Mouse (Mus musculus) urinary bladder, postnatal 14 days (tissue): ENCODE data around the gene Sv2c.
A peak's percentile ranks its signal among the peaks of the same experiment; 100 is the strongest.
"Not testable (repeated sequence)": the region's sequence is repeated elsewhere in the genome, so short reads cannot be mapped to it uniquely, and the experiment has no call there.

ENCODE experiments used
- DNase-seq: peaks from one replicate; pipeline ENCODE4 v3.0.0; 2021; ENCODE audit warnings: low spot score

Sv2c gene

DNA sequence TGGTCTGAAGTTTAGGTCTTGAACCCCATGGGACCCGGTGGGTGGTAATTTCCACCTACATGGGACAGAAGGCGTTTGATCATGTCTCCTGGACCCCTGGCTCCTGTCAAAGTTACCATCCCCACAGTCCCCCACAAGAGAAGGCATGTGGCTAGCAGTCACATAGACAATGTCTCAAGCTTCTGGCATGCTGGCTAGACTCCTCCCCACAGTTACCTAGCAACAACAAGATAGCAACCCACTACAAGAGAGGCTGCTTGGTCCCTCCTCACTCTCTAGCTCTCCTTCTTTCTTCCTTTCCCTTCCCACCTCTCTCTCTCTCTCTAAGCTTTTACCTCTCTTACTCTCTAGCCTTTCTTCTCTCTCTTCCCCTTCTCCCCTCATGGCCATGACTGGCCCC is 164.3 kb downstream of the Sv2c start:
- not testable (repeated sequence) for DNase-seq

DNA sequence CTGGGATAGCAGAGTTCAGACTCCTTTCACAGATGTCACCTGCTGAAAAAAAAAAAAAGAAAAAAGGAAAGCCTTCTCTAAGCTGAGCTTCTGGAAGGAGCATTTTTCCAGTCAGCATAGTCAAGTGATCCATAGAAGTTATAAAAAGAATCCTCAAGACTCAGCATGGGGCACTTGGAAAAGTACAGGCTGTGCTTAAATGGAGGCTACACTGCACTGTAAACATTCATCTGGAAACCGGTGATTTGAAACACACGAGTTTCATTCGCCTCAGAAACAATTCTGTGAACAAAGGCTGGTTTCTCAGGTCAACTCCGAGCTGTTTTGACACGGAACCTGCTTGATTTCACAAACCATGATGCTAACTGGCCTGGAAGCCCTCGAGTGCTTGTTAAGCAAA is 165.6 kb downstream of the Sv2c start:
- no peak for DNase-seq

DNA sequence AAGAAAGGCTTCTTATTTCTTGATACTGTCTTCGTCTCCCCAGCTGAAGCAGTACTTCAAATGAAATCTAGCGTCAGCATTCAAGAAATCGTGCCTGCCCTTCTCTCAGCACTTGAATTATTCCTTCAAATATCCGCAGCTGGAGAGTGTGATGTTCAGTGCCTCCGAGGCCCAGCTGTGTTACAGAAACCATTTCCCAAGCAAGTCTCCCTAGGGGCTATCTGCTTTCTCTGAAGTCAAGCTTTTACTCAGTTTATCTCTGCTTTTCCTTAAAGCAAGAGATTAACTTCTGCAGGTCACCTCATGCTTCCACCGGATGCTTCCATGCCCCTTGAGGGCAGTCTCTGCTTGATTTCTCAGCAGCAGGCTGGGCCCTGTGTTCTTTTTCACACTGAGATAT is 166.8 kb downstream of the Sv2c start:
- DNase-seq: no peak

DNA sequence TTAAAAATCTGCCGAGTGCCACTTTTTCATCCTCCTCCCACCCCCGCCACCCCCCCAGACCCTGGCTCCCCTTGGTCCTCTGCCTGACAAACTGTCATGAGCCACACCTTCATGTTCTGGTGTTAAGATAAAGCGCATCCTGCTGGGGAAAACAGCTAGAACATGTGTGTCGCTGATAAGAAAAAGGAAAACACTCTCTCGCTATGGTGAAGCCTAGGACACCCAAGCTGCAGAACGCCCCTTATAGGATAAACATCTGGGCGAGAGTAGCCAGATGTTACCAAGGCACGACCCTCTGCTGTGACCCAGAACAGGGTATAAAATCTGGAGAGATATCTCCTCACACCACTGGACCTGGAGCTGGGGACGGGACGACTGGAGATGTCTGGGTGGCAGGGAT is 167.2 kb downstream of the Sv2c start:
- no peak for DNase-seq

DNA sequence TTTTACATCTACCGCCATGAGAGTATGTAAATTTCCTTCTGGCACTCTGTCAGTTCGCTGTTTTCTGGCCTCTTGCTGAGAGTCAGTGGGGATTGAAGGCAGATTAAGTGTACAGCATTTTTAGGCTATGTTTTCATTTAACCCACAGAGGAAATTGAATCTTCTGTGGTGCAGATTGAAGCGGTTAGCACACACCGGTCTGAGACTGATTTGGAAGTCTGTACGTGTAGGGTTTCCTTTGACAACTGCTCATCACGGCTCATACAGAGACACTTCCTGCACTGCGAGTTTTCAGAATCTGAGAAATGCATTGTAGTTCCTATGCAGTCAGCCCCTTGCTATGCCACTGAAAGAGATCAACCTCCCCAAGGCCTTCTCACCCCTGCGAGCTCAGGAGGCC is 168.2 kb downstream of the Sv2c start:
- DNase-seq: no peak

DNA sequence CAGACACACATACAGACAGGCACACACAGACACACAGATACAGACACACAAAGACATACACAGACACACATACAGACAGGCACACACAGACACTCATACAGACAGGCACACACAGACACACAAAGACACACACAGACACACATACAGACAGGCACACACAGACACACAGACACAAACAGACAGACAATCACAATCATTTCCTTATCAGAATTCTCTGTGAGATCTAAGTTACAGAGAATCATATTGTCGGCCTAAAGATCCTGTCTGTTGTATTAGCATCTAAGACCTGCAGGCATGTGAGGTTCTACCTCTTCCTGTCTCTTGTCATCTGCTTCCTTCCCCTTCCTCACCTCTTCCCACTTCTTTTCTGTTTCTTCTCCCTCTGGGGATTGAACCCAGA is 168.7 kb downstream of the Sv2c start:
- DNase-seq: no peak

DNA sequence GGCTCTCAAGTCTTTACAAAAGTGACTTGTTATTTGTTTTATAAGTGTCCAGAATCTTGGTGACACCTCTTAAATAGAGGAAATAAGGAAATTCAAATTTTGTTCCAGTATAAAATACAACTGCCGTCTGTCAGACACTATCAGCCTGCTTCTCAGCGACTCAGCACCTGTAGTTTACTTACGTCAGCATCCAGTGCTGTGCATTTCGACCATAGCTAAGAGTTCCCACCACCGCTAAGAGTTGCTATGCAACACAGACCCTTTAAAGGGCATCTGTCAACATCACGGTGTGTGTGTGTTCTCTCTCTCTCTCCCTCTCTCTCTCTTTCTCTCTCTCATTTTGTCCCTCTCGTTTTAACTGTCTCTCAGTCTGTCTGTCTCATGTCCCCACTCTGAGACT is 170.5 kb downstream of the Sv2c start:
- DNase-seq: no peak

DNA sequence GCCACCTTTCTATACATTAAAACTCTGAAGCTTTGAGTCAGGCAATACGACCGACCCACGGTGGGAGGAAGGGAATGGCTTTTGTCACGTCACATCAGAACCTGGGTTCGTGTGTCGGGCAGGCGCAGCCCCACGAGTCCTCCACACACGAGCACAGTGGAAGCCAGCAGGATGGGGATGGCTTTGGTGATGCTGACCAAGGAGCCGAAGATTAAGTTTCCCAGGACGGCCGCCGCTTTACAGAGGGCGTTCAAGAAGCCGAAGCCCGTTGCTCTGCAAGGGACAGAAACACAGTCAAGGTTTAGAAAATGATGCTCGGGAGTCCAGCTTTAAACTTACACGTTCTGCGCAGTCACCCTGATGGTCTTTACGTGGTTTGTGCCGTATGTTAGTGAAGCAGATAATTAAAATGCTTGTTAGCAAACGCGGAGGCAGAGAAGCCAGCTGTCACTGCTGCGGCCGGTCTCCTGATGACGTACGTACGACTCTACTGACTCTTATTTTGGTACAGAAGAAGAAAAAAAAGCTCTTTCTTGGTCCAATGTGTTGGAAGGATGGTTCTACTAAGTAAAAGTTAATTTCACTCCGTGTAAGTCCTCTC is 171.1 kb downstream of the Sv2c start:
- peak; percentile 9 for DNase-seq

DNA sequence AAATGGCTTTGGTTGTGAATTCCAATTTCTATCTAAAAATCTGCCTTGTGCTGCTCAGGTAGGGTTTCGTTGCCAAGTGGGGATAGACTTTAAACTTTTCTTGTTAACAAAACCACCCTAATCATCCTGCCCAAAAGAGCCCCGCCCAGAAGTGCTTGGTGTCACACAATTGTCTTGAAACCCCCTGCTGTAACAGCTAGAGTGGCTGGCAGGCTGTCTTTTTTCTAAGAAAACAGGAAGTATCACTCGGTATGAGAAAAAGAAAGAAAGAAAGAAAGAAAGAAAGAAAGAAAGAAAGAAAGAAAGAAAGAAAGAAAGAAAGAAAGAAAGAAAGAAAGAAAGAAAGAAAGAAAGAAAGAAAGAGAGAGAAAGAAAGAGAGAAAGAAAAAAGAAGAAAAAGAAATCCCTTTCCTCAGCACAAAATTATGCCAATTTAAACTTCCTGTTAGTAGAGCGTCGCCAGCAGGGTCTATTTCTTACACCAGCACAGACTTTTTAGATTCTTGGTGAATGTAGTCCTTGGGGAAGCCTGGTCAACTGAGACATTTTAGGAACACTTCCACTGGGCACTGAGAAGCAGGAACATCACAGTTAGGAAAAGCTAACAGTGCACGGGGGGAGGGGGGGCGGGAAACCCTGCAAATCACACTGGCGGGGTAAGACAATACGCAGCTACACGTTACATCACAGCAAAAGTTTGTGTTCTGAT is 171.7 kb downstream of the Sv2c start:
- no peak for DNase-seq

DNA sequence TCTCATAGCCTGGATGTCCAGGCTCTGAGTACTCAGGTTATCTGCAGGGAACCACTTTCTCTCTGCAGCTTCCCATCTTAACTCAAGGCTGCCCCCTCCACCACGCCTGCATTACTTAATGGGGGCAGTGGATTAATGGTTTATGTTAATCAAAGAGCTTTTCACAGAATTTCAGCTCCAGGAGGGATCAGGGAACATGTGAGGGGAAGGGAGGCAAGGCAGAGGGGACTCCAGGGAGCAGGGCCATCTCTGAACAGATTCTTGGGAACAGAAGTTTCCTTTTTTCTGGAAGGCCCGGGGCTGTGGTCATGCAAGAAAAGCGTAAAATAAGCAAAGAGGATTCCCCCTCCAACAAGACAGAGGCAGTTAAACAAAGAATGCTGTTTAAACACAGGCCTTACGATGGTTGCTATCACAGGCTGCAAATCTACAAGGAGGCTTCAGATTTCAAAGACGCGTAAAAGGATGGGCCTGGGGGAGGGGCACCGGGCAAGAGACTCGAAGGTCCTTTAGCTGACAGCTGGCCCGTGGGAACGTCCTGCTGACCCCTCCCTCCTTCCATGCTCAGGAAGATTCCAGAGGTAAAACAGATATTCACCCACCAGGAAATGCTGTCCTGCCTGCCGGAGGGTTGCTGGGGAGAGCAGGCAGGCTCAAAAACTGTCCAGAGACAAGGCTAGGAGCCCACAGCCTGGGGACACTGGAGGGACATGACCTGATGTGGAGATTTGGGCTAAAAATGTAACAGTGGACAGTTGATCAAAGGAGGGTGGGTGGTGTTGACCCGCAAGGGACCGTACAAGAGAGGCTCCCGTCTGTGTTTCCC is 172.5 kb downstream of the Sv2c start:
- no peak for DNase-seq

DNA sequence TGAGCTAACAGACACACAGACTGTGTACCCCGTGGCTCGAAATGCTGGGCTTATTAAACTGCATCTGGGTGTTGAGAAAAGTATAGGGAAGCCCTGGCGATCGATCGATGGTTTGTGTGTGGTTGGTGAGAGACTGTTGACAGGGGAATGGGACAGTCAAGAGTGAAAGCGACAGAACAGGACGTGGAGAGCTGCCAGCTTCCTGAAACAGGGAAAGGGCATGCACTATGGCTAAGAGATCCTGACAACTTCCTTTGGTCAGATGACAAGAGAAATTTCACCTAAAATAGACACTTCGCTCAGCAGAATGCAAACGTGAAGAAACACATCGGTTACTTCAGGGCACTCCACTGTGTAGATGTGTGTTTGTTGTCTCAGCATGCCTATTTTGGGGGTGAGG is 175.2 kb downstream of the Sv2c start:
- peak; percentile 19 for DNase-seq

DNA sequence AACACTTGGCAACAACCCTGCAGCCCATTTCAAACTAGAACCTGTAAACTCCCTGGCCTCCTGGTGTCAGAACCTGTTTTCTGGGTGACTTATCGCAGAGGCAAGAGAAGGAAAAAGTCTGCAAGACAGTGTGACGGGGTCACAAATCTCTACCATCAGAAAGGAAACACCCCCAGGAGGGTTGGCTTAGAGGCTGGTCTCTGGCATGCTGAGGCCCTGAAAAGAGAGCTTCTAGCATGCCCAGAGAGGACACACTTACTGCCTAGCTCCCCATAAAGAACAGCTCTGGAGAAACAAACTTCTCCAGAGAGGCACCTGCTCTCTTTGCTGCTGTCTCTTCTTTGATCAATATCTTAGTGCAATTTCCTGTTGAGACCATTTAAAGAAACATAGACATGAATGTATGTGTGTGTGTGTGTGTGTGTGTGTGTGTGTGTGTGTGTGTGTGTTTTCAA is 176.0 kb downstream of the Sv2c start:
- no peak for DNase-seq

DNA sequence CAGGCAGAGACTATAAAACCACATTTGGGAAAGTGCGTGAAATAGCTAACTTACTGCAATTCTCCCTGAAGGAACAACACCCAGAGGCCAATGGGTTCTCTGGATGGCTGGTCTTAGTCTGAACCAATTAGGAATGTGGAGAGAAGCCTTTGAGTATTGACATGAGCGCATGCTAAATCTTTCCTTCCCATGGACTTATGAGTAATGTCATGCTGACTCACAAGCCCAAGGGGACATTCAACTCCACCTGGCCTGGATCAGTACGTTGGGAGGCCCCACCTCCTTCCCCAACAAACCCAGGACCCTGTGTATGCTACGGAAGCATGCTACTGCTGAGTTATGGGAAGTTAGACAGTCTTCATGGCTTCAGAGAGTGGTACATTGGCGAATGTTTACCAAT is 177.2 kb downstream of the Sv2c start:
- DNase-seq: no peak

DNA sequence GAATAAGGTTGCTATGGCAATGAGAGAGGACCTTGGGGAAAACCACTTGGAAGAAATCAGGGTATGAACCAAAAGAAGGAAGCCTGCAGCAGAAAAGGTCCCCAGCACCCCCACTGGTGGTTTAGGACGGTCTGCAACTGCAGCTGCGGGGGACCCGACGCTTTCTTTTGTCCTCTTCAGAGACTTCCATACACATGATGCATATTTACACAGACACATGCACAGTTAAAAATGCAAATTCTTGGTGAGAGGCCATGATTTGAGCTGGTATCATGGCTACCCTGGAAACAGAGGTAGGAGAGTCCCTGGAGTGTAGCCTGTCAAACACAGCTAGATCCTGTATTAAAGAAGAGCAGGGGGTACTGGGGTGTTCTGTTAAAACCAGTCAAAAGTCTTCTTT is 178.7 kb downstream of the Sv2c start:
- DNase-seq: no peak

DNA sequence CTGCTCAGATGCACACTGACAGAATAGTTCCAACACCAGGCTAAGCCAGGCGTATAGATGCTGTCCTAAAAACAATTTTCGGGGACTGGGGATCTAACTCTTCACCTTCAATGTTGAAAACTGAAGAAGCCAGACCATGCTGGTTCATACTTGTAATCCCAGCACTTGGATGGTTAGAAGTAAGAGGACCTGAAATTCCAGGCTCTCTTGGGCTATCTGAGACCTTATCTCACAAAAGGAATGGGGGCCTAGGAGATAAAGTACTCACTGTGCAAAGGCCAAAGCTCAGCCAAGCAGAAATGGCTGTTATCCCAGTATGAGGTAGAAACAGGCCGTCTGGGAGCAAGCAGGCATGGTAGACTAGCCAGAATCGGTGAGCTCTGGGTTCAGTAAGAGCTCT is 180.1 kb downstream of the Sv2c start:
- no peak for DNase-seq

DNA sequence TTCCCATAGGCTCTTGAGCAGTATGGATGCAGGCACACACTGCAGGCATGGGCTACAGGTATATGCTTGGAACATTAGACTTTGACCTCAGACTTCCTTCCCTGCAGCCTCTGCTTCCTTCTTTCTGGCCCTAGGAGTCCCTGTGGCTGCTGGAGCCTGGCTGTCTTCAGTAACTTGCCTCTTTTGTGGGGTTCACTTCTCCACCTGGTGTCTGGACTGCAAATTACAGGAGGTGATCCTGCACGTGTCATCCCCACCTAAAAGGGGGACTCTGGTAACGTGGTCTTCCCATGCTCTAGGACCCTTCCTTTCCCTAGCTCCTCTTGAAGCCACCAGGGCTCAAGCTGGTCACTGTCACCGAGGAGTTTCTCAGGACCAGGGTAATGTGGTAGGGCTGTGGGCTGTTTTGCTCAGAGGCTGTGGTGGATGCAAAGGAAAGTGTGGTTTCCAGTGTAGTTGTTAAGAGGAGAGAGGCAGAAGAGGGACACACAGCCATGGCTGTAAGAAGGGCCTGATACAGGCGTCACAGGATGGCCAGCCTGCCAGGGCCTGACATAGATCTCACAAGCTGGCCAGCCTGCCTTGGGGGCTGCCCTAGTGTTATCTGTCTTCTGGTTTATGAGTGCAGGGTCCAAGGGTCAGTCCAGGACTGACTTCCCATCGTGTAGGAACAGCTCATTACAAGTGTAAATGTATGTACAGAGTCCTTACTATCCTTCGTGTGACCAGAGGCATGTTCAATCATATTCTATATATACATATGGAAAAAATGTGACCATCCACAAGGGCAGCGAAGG is 181.1 kb downstream of the Sv2c start:
- DNase-seq: peak; percentile 10

DNA sequence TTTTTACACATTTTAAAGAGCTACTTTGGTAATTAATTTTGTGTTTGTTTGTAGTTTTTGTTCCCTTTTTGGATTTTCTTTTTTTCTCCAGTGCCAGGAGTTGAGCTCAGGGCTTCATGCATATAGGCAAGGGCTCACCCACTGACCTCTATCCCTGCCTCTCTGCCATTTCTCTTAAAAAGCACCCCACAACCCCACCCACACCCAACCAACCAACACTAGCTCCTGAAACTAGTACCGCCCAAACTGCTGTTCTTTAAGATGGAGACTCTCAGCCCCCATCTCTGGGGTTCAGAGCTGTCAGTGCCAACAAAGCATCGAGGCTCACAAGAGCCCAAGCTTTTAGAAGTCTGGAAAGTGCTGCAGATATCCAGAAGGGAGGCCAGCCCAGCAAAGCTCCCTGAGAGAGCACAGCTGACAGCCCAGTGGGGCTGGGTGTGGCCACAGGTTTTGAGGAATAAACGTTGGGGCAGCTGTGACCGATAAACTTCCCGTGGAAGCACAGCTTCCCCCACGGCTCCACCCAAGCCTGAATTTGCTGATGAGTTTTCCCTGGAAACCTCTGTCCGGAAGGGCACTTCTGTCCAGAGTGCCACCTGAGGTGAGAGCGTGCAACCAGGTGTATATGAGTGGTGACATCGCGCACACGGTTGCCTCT is 181.8 kb downstream of the Sv2c start:
- no peak for DNase-seq

DNA sequence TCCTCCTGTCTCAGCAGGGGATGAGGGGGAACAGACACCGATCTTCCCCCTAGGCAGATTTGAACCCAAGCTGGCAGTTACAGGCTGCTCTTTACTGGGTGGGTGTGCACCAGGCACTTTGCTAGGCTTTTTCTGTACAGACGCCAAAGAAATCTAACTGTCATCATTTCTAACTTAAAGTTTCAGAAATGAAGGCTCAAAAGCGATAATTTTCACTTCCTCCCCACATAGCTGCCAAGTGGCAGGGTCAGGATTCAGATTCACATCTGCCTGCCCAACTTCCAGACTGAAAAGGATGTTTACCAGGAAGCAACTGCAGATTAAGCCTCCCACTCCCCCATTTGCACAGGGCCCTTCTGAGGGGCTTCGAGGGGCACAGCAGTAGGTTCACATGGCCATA is 183.0 kb downstream of the Sv2c start:
- DNase-seq: no peak

DNA sequence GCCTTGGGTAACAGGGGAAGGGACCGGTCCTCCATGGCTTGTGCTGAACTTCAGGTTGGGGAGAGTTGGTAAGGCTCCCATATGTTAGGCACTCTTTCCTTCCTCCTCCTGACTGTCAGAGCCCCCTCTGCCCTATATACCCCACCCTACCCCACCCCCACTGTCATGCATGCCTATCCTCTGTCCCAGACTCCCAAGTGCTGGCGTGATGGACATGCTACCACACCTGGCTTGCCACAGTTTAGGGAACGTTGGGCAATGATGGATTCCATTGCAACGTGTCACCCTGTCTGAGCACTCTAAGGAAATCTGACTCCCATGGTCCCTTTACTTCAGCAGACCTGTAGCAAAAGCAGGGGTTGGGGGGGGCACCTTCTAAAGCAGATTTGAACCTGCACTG is 183.6 kb downstream of the Sv2c start:
- DNase-seq: no peak

DNA sequence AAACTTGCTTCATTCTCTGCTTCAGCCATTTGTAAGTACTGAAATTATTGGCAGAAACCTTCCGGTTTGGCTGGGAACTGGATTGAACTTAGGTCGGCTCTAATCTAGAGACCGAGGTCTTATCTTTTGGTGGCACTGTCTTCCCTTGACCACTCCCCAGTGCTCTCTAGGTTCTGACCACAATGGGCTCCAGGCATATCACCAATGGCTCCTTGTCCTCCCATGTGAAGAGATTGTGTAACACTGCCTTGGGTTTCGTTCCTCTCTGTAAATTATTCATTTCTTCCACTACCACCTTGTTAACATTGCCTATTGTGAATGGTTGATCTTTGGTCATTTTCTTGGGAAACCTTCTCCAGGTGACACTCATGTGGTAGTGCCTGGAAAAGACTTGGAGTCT is 184.0 kb downstream of the Sv2c start:
- DNase-seq: no peak

DNA sequence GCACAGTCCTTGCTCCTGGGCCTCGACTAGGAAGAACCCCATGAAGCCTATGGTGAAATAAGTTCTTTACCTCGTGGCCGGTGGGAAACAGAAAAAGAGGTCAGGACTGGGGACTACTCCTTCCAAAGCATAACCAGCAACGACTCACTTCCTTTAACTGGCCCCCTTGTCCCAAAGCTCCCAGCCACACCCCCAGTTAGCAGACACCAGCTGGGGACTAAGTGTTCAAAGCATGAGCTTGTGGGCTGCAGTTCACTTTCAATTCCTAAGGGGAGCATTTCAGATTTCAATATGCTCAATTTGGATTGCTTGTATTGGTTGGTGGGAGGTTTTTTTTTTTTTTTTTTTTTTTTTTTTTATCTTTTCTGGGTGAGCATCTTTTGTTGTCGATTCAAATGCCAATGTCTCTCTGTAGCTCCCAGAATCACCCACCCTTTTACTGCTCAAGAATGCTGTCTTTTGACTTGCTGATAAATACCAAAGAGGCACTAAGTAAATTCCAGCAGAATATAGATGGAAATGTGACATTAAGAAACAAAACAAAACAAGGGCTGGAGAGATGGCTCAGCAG is 186.4 kb downstream of the Sv2c start:
- DNase-seq: no peak

DNA sequence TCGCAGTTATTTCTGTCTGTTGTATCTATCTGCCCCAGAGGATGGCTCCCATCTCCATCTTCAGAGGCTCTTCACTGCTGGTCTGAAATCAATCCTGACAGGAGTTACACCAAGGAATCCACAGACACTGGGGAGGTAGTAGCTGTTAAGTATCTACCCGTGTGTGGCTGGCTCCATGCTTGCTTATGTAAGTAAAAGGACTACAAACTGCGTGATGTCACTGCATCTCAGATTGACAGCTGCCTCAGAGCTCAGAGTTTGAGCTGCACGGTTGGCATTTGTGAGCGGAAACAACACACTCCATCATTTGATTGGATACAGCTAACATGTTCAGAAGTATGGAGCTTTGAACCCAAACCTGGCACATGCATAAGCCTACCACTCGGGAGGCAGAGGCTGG is 187.8 kb downstream of the Sv2c start:
- no peak for DNase-seq
